Mouse (Mus musculus) testis, adult 2 months (tissue): ENCODE measurements around the gene Kcng4.
A peak's percentile ranks its signal among the peaks of the same experiment; 100 is the strongest.

Experiments
- CTCF ChIP-seq: fragments of 200-500 bp; IDR thresholded peaks from 2 replicates; pipeline ENCODE4 v1.5.1; 2012; ENCODE audit warnings: low read depth, mild to moderate bottlenecking, inconsistent platforms, low read length, moderate library complexity; ENCODE audit not compliant: control insufficient read depth, insufficient read depth, insufficient replicate concordance
- POLR2A ChIP-seq: fragments of 200-500 bp; IDR thresholded peaks from 2 replicates; pipeline ENCODE4 v1.6.1; 2012; ENCODE audit warnings: low read depth, mild to moderate bottlenecking, inconsistent platforms, low read length, moderate library complexity; ENCODE audit not compliant: control insufficient read depth

GRCm38 (mm10) chr8:119678138-119678843 is 42.8 kb upstream of the Kcng4 start:
- no peak for TF ChIP-seq POLR2A
- TF ChIP-seq CTCF: peak; percentile 97
